Mouse (Mus musculus): ENCODE measurements around the gene Capn11. TPM values are rescaled to one million over a fixed set of nuclear protein-coding genes. Genes with fewer than 3 reads are reported as not detected.

Gene Capn11
- polyA plus RNA-seq, 1 experiment = 28.4 TPM

- Histone ChIP-seq H3K4me1 (ENCODE audit: control insufficient read depth, insufficient read depth, low read length) (peaks cover 20% of the 10 kb centered on the region), H3K36me3 (ENCODE audit: control insufficient read depth, insufficient read depth, low read length) (no peaks in the 10 kb centered on the region), H3K27me3 (ENCODE audit: control insufficient read depth, insufficient read depth, low read length) (no peaks in the 10 kb centered on the region), H3K4me3 (ENCODE audit: control insufficient read depth, low read depth, low read length) (no peak overlapping the region), H3K27ac (ENCODE audit: control insufficient read depth, insufficient read depth, low read depth, low read length) (peak overlapping the region; percentile 69; the same call in 1 of the 2 replicates)
- TF ChIP-seq CTCF (IDR thresholded peaks at IDR 0.05; ENCODE audit: control insufficient read depth, insufficient read depth, insufficient replicate concordance, low read depth, low read length) (no peak), POLR2A (IDR thresholded peaks at IDR 0.05; ENCODE audit: control insufficient read depth, low read depth, low read length) (0 out of 2 replicates have a peak, but pooled peaks have one; percentile 9)
Measured at GRCm38 (mm10) chr17:45585725-45586448, 73.2 kb downstream of the Capn11 start.

GRCm38 (mm10) chr17:45584939-45585678 lies 74.0 kb downstream of the Capn11 start:
- H3K27ac ChIP-seq (ENCODE audit: control insufficient read depth, insufficient read depth, low read depth, low read length) = peak overlapping the region; percentile 83
- no peaks in the 10 kb centered on the region for H3K27me3 ChIP-seq (ENCODE audit: control insufficient read depth, insufficient read depth, low read length)
- H3K4me1 ChIP-seq (ENCODE audit: control insufficient read depth, insufficient read depth, low read length) = peaks cover 16% of the 10 kb centered on the region
- no peaks in the 10 kb centered on the region for H3K36me3 ChIP-seq (ENCODE audit: control insufficient read depth, insufficient read depth, low read length)
- no peak overlapping the region for H3K4me3 ChIP-seq (ENCODE audit: control insufficient read depth, low read depth, low read length)
- TF ChIP-seq POLR2A (IDR thresholded peaks at IDR 0.05; ENCODE audit: control insufficient read depth, low read depth, low read length) (no peak), CTCF (IDR thresholded peaks at IDR 0.05; ENCODE audit: control insufficient read depth, insufficient read depth, insufficient replicate concordance, low read depth, low read length) (peak; percentile 89)

- H3K4me1 ChIP-seq (ENCODE audit: control insufficient read depth, insufficient read depth, low read length) = peaks cover 15% of the 10 kb centered on the region
- H3K36me3 ChIP-seq (ENCODE audit: control insufficient read depth, insufficient read depth, low read length) = no peaks in the 10 kb centered on the region
- H3K4me3 ChIP-seq (ENCODE audit: control insufficient read depth, low read depth, low read length) = no peak overlapping the region
- peak; percentile 35; the same call in 1 of the 2 replicates for TF ChIP-seq POLR2A (IDR thresholded peaks at IDR 0.05; ENCODE audit: control insufficient read depth, low read depth, low read length)
- no peak for TF ChIP-seq CTCF (IDR thresholded peaks at IDR 0.05; ENCODE audit: control insufficient read depth, insufficient read depth, insufficient replicate concordance, low read depth, low read length)
- no peaks in the 10 kb centered on the region for H3K27me3 ChIP-seq (ENCODE audit: control insufficient read depth, insufficient read depth, low read length)
- peak overlapping the region; percentile 83 for H3K27ac ChIP-seq (ENCODE audit: control insufficient read depth, insufficient read depth, low read depth, low read length)
Measured at GRCm38 (mm10) chr17:45584096-45584896, 74.8 kb downstream of the Capn11 start.

DNA sequence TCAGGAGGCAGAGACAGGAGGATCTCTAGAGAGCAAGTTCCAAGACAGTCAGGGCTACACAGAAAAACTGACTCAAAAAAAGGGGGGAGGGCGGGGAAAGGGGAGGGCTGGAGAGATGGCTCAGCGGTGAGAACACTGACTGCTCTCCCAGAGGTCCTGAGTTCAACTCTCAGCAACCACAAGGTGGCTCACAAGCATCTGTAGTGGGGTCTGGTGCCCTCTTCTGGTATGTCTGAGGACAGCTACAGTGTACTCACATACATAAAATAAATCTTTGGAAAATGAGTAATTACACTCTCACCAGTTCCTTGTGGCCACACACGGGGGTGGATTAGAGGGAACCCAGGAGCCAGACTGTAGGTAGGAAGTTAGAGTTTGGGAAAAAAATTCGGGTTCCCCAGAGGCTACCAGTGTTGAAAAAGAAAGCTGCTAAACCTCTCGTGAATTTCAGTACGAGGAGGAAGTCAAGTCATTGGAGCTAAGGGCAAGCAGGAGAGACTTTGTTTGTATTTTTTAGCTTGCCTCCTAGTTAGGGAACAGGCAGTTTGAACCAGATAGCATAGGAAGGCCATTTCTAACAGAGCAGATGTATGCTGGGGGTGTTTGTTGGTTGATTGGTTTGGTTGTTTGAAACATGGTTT lies 76.3 kb downstream of the Capn11 start:
- H3K27ac ChIP-seq (ENCODE audit: control insufficient read depth, insufficient read depth, low read depth, low read length) = no peak overlapping the region
- H3K4me1 ChIP-seq (ENCODE audit: control insufficient read depth, insufficient read depth, low read length) = peaks cover 13% of the 10 kb centered on the region
- no peaks in the 10 kb centered on the region for H3K27me3 ChIP-seq (ENCODE audit: control insufficient read depth, insufficient read depth, low read length)
- H3K36me3 ChIP-seq (ENCODE audit: control insufficient read depth, insufficient read depth, low read length) = no peaks in the 10 kb centered on the region
- TF ChIP-seq POLR2A (IDR thresholded peaks at IDR 0.05; ENCODE audit: control insufficient read depth, low read depth, low read length) (no peak), CTCF (IDR thresholded peaks at IDR 0.05; ENCODE audit: control insufficient read depth, insufficient read depth, insufficient replicate concordance, low read depth, low read length) (no peak)
- no peak overlapping the region for H3K4me3 ChIP-seq (ENCODE audit: control insufficient read depth, low read depth, low read length)

- Histone ChIP-seq H3K4me1 (ENCODE audit: control insufficient read depth, insufficient read depth, low read length) (peaks cover 13% of the 10 kb centered on the region), H3K27me3 (ENCODE audit: control insufficient read depth, insufficient read depth, low read length) (no peaks in the 10 kb centered on the region), H3K36me3 (ENCODE audit: control insufficient read depth, insufficient read depth, low read length) (no peaks in the 10 kb centered on the region), H3K27ac (ENCODE audit: control insufficient read depth, insufficient read depth, low read depth, low read length) (no peak overlapping the region), H3K4me3 (ENCODE audit: control insufficient read depth, low read depth, low read length) (no peak overlapping the region)
- TF ChIP-seq POLR2A (IDR thresholded peaks at IDR 0.05; ENCODE audit: control insufficient read depth, low read depth, low read length) (no peak), CTCF (IDR thresholded peaks at IDR 0.05; ENCODE audit: control insufficient read depth, insufficient read depth, insufficient replicate concordance, low read depth, low read length) (no peak)
Measured at GRCm38 (mm10) chr17:45582188-45582587, 76.9 kb downstream of the Capn11 start.

DNA sequence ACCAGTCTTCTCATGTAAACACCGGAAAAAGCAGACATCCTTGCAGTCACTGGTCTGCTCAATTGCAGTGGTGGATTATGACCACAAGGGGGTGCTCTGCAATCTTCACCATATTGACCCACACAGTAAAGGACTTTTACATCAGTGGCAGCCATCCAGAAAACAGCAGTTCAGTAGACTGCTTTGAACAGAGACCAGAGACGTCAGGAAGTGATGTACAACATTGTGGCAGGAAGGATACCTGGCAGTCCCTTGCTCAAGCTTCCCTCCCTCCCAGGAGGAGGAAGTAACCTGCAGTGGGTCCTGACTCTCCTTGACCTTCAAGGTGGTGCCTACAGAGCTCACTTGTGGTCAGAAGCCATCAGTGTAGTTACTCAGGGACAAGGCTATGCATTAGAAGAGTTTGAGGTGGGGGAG lies 77.5 kb downstream of the Capn11 start:
- Histone ChIP-seq H3K27me3 (ENCODE audit: control insufficient read depth, insufficient read depth, low read length) (no peaks in the 10 kb centered on the region), H3K27ac (ENCODE audit: control insufficient read depth, insufficient read depth, low read depth, low read length) (no peak overlapping the region)

More for the DNA sequence above, 77.5 kb downstream of the Capn11 start:
- peaks cover 13% of the 10 kb centered on the region for H3K4me1 ChIP-seq (ENCODE audit: control insufficient read depth, insufficient read depth, low read length)
- TF ChIP-seq CTCF (IDR thresholded peaks at IDR 0.05; ENCODE audit: control insufficient read depth, insufficient read depth, insufficient replicate concordance, low read depth, low read length) (no peak), POLR2A (IDR thresholded peaks at IDR 0.05; ENCODE audit: control insufficient read depth, low read depth, low read length) (no peak)
- no peak overlapping the region for H3K4me3 ChIP-seq (ENCODE audit: control insufficient read depth, low read depth, low read length)
- H3K36me3 ChIP-seq (ENCODE audit: control insufficient read depth, insufficient read depth, low read length) = no peaks in the 10 kb centered on the region
